Mouse (Mus musculus) lung, postnatal 0 days (tissue): ENCODE results near the gene Acbd3. TPM values are rescaled to one million over a fixed set of nuclear protein-coding genes. Genes with fewer than 3 reads are reported as not detected.

Experiments used
- ATAC-seq: fragments of 200-750 bp; cut with Nextera tagmentation; 2 replicates; pipeline ENCODE4 v1.8.0; 2017; ENCODE audit warnings: moderate library complexity
- DNase-seq: peaks from one replicate; pipeline ENCODE4 v3.0.0-alpha.2; 2016; ENCODE audit warnings: low spot score
- H3K27ac ChIP-seq: fragments of 300-500 bp; sonication (generic); 2 replicates; pipeline ENCODE4 v1.5.1; 2014; ENCODE audit warnings: antibody characterized with exemption, mild to moderate bottlenecking, low read length, mixed read lengths
- H3K27me3 ChIP-seq: fragments of 300-500 bp; sonication (generic); replicated peaks from 2 replicates; pipeline ENCODE4 v1.6.1; 2014; ENCODE audit warnings: low read length, mixed read lengths; ENCODE audit not compliant: insufficient read depth
- H3K36me3 ChIP-seq: fragments of 300-500 bp; sonication (generic); 2 replicates; pipeline ENCODE4 v1.6.1; 2014; ENCODE audit warnings: low read length, mixed read lengths; ENCODE audit not compliant: insufficient read depth
- H3K4me1 ChIP-seq: fragments of 300-500 bp; sonication (generic); 2 replicates; pipeline ENCODE4 v1.6.1; 2014; ENCODE audit warnings: antibody characterized with exemption, low read depth, low read length, mixed read lengths; ENCODE audit not compliant: insufficient read depth
- H3K4me2 ChIP-seq: fragments of 300-500 bp; sonication (generic); replicated peaks from 2 replicates; pipeline ENCODE4 v1.6.1; 2014; ENCODE audit warnings: low read depth, mild to moderate bottlenecking, low read length, moderate library complexity, mixed read lengths
- H3K4me3 ChIP-seq: fragments of 300-500 bp; sonication (generic); 2 replicates; pipeline ENCODE4 v1.5.1; 2014; ENCODE audit warnings: low read depth, low read length
- H3K9ac ChIP-seq: fragments of 300-500 bp; sonication (generic); replicated peaks from 2 replicates; pipeline ENCODE4 v1.6.1; 2014; ENCODE audit warnings: low read depth, mild to moderate bottlenecking
- H3K9me3 ChIP-seq: fragments of 300-500 bp; sonication (generic); 2 replicates; pipeline ENCODE4 v1.6.1; 2016; ENCODE audit warnings: low read length, mixed read lengths
- CTCF ChIP-seq: IDR thresholded peaks from 2 replicates; pipeline ENCODE4 v1.5.1; 2016; ENCODE audit warnings: antibody characterized with exemption, mild to moderate bottlenecking
- EP300 ChIP-seq: IDR thresholded peaks from 2 replicates; pipeline ENCODE4 v1.6.1; 2016; ENCODE audit warnings: antibody characterized with exemption, mild to moderate bottlenecking, control low read depth
- WGBS: fragments of 180-500 bp; shearing (Covaris S2); extraction: QIAGEN DNeasy Blood & Tissue Kit; methylation state at CpG from one replicate; pipeline ENCODE4 v1.1.7; 2014; 5-methylcytosine and 5-hydroxymethylcytosine counted together
- polyA plus RNA-seq: library from polyadenylated mRNA; unstranded; fragments of >200 nt; fragmentation: Nextera tagmentation; extraction: Ambion mirVana; gene quantifications from 2 replicates; pipeline ENCODE4 v1.2.1, GENCODE M21; 2015

Acbd3 gene
- polyA plus RNA-seq, 1 experiment from 2014 or later: 17.0 TPM

GRCm38 (mm10) chr1:180765393-180765792 lies 39.5 kb downstream of the Acbd3 start:
- WGBS: 80% methylated on average over 5 of the region's 5 CpGs
- Histone ChIP-seq H3K4me1 (peaks cover 15% of the 10 kb centered on the region; the same call in 1 of the 2 replicates), H3K27ac (no peak overlapping the region), H3K9me3 (no peaks in the 10 kb centered on the region), H3K27me3 (0 out of 2 replicates have a peak, but pooled peaks cover 3% of the 10 kb centered on the region), H3K4me3 (no peak overlapping the region), H3K4me2 (no peak overlapping the region), H3K36me3 (no peaks in the 10 kb centered on the region), H3K9ac (no peak overlapping the region)
- no peak for DNase-seq
- ATAC-seq: no peak
- TF ChIP-seq CTCF: no peak
- no peak for TF ChIP-seq EP300

GRCm38 (mm10) chr1:180766557-180766956 lies 40.7 kb downstream of the Acbd3 start:
- 66% methylated on average over 5 of the region's 5 CpGs for WGBS
- Histone ChIP-seq H3K9ac (no peak overlapping the region), H3K27me3 (0 out of 2 replicates have a peak, but pooled peaks cover 3% of the 10 kb centered on the region), H3K4me1 (peaks cover 15% of the 10 kb centered on the region; the same call in 1 of the 2 replicates), H3K4me3 (no peak overlapping the region), H3K4me2 (no peak overlapping the region), H3K36me3 (no peaks in the 10 kb centered on the region), H3K9me3 (no peaks in the 10 kb centered on the region), H3K27ac (no peak overlapping the region)
- TF ChIP-seq CTCF (no peak), EP300 (no peak)
- no peak for ATAC-seq
- no peak for DNase-seq

- Histone ChIP-seq H3K36me3 (no peaks in the 10 kb centered on the region), H3K4me2 (peak overlapping the region; percentile 75), H3K9me3 (no peaks in the 10 kb centered on the region), H3K27ac (peak overlapping the region; percentile 74), H3K9ac (peak overlapping the region; percentile 51), H3K4me1 (peaks cover 15% of the 10 kb centered on the region; the same call in 1 of the 2 replicates), H3K4me3 (peak overlapping the region; percentile 50), H3K27me3 (0 out of 2 replicates have a peak, but pooled peaks cover 3% of the 10 kb centered on the region)
- TF ChIP-seq EP300: no peak
- TF ChIP-seq CTCF: peak; percentile 33
- DNase-seq: peak; percentile 30
- 14% methylated on average over 10 of the region's 10 CpGs for WGBS
- peak; percentile 14 for ATAC-seq
Observed at GRCm38 (mm10) chr1:180767541-180768333, 41.9 kb downstream of the Acbd3 start.

- no peaks in the 10 kb centered on the region for H3K27me3 ChIP-seq
- peak overlapping the region; percentile 75 for H3K4me2 ChIP-seq
- H3K36me3 ChIP-seq: no peaks in the 10 kb centered on the region
- DNase-seq: peak; percentile 87
- TF ChIP-seq CTCF (peak; percentile 86), EP300 (no peak)
- peak overlapping the region; percentile 51 for H3K9ac ChIP-seq
- H3K4me1 ChIP-seq: peaks cover 11% of the 10 kb centered on the region; the same call in 1 of the 2 replicates
- ATAC-seq: peak; percentile 92
- H3K27ac ChIP-seq: peak overlapping the region; percentile 74
- H3K4me3 ChIP-seq: peak overlapping the region; percentile 50
- no peaks in the 10 kb centered on the region for H3K9me3 ChIP-seq
- WGBS: 4% methylated on average over 35 of the region's 37 CpGs
Observed at GRCm38 (mm10) chr1:180768334-180769168, 42.7 kb downstream of the Acbd3 start.

GRCm38 (mm10) chr1:180771306-180771705 lies 45.5 kb downstream of the Acbd3 start:
- Histone ChIP-seq H3K9me3 (no peaks in the 10 kb centered on the region), H3K4me1 (peaks cover 11% of the 10 kb centered on the region; the same call in 1 of the 2 replicates), H3K4me2 (no peak overlapping the region), H3K27me3 (no peaks in the 10 kb centered on the region), H3K4me3 (no peak overlapping the region), H3K36me3 (no peaks in the 10 kb centered on the region), H3K27ac (no peak overlapping the region), H3K9ac (no peak overlapping the region)
- WGBS: 68% methylated on average over 5 of the region's 5 CpGs
- ATAC-seq: no peak
- TF ChIP-seq EP300 (no peak), CTCF (no peak)
- no peak for DNase-seq

- ATAC-seq: no peak
- Histone ChIP-seq H3K27ac (no peak overlapping the region), H3K4me3 (no peak overlapping the region), H3K4me1 (peaks cover 14% of the 10 kb centered on the region; the same call in 1 of the 2 replicates), H3K4me2 (no peak overlapping the region), H3K9ac (no peak overlapping the region), H3K27me3 (no peaks in the 10 kb centered on the region), H3K9me3 (no peaks in the 10 kb centered on the region), H3K36me3 (no peaks in the 10 kb centered on the region)
- peak; percentile 24 for DNase-seq
- TF ChIP-seq CTCF (no peak), EP300 (no peak)
- WGBS: 45% methylated on average over 4 of the region's 4 CpGs
Observed at GRCm38 (mm10) chr1:180771722-180772121, 45.9 kb downstream of the Acbd3 start.
